Mouse (Mus musculus): ENCODE measurements at regions not wholly inside any gene's neighbourhood (a gene's known extent, or its start where the extent isn't known, plus 50 kb on each side); places are given as distances from the start of the nearest gene placed in this dataset.

DNA sequence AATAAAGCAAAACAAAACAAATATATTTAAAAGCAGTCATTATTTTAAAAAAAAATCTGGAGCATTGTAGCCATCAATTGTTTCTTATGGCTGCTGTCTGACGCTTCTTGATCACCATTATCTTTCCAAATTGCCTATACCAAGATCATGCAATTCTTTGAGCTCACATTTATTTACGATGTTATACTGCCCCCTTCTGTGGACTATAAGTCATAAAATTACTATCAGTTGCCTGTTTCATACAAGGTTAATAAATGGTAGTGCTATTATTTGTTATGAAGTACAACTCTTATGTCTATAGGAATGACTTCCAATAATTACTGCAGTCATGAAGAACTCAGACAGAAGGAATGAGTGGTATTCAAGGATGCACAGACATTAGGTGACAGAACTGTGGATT is 57.3 kb upstream of the Eda2r start:
- Histone ChIP-seq H3K36me3 (no peaks in the 10 kb centered on the region), H3K4me1 (no peaks in the 10 kb centered on the region), H3K4me2 (replicated peaks) (no peak overlapping the region), H3K9ac (no peak overlapping the region), H3K4me3 (no peak overlapping the region), H3K9me3 (replicated peaks) (no peaks in the 10 kb centered on the region), H3K27me3 (no peaks in the 10 kb centered on the region), H3K27ac (no peak overlapping the region)
- no peak for ATAC-seq (ENCODE audit: low FRiP score)
- WGBS, result 55% methylated on average over 2 of the region's 2 CpGs

DNA sequence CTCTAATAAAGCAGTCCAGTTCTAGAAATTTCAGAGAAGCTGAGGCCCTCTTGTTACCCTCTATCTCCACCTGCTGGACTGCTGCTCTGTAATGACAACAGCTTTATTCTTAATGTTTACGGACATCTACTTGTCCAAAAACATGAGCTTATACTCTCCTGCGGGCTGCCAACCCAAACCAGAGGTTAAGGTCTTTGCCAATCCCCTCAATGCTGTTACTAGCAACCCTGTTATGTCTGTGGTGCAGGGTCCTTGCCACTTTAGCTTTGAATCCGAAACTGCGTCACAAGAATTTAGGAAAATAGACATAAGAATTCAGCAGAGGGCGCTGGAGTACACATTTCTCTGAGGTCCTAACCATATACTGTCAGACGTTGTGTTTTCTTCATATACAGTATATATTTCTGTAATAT is 54.4 kb upstream of the Eda2r start:
- Histone ChIP-seq H3K36me3 (no peaks in the 10 kb centered on the region), H3K9me3 (replicated peaks) (no peaks in the 10 kb centered on the region), H3K4me2 (replicated peaks) (peak overlapping the region; percentile 49), H3K27ac (no peak overlapping the region), H3K9ac (no peak overlapping the region), H3K27me3 (no peaks in the 10 kb centered on the region), H3K4me1 (no peaks in the 10 kb centered on the region), H3K4me3 (peak overlapping the region; percentile 29)
- WGBS, result 23% methylated on average over 6 of the region's 6 CpGs
- peak; percentile 60; the same call in 1 of the 2 replicates for ATAC-seq (ENCODE audit: low FRiP score)
